Mouse (Mus musculus) liver, embryonic 14.5 days (tissue): ENCODE results near the gene Chchd10. TPM values are rescaled to one million over a fixed set of nuclear protein-coding genes. Genes with fewer than 3 reads are reported as not detected.
A peak's percentile ranks its signal among the peaks of the same experiment; 100 is the strongest.

Experiments used
- ATAC-seq: fragments of 200-750 bp; cut with Nextera tagmentation; 2 replicates; pipeline ENCODE4 v1.8.0; 2017; ENCODE audit warnings: moderate number of reproducible peaks, mild to moderate bottlenecking, moderate library complexity; ENCODE audit not compliant: insufficient read depth
- DNase-seq, 3 experiments: peaks; one replicate each; pipeline ENCODE4 v3.0.0-alpha.2; 2012 to 2013; ENCODE audit warnings: low read depth in 3 of 3, low spot score in 3 of 3
- H3K27ac ChIP-seq: fragments of 300-500 bp; sonication (generic); 2 replicates; pipeline ENCODE4 v1.5.1; 2014; ENCODE audit warnings: moderate library complexity, mild to moderate bottlenecking, control low read depth, inconsistent platforms
- H3K27me3 ChIP-seq: fragments of 300-500 bp; sonication (generic); 2 replicates; pipeline ENCODE4 v1.6.1; 2014; ENCODE audit warnings: mild to moderate bottlenecking, low read length, moderate library complexity; ENCODE audit not compliant: control insufficient read depth, insufficient read depth
- H3K36me3 ChIP-seq: fragments of 300-500 bp; sonication (generic); replicated peaks from 2 replicates; pipeline ENCODE4 v1.6.1; 2014; ENCODE audit warnings: low read depth; ENCODE audit not compliant: control insufficient read depth, insufficient read depth
- H3K4me1 ChIP-seq, 2 experiments: fragments of 200-500 bp in 1 of 2; fragments of 300-500 bp in 1 of 2; sonication (generic) in 1 of 2; replicated peaks; 2 replicates each; pipeline ENCODE4 v1.6.1; 2012 to 2014; ENCODE audit warnings: antibody characterized with exemption in 1 of 2, inconsistent platforms in 1 of 2, low read length in 1 of 2; ENCODE audit not compliant: control insufficient read depth in 2 of 2, insufficient read depth in 2 of 2
- H3K4me2 ChIP-seq: fragments of 300-500 bp; sonication (generic); 2 replicates; pipeline ENCODE4 v1.6.1; 2014; ENCODE audit warnings: low read depth, mild to moderate bottlenecking, control low read depth, moderate library complexity
- H3K4me3 ChIP-seq, 2 experiments: fragments of 200-500 bp in 1 of 2; fragments of 300-500 bp in 1 of 2; sonication (generic) in 1 of 2; 2 replicates each; pipeline ENCODE4 v1.5.1; 2012 to 2014; ENCODE audit warnings: low read depth in 2 of 2, low read length in 2 of 2, mild to moderate bottlenecking in 2 of 2, control low read depth in 1 of 2, inconsistent platforms in 1 of 2, moderate library complexity in 1 of 2; ENCODE audit not compliant: insufficient read depth in 1 of 2
- H3K9ac ChIP-seq: fragments of 300-500 bp; sonication (generic); replicated peaks from 2 replicates; pipeline ENCODE4 v1.6.1; 2014; ENCODE audit warnings: mild to moderate bottlenecking, control low read depth, moderate library complexity
- H3K9me3 ChIP-seq: fragments of 300-500 bp; sonication (generic); 2 replicates; pipeline ENCODE4 v1.6.1; 2016; ENCODE audit warnings: low read length, mixed read lengths; ENCODE audit not compliant: control insufficient read depth
- CTCF ChIP-seq: IDR thresholded peaks from 2 replicates; pipeline ENCODE4 v1.5.1; 2016; ENCODE audit warnings: antibody characterized with exemption, low read depth, control low read depth
- EP300 ChIP-seq: IDR thresholded peaks from 2 replicates; pipeline ENCODE4 v1.6.1; 2016; ENCODE audit warnings: antibody characterized with exemption, low read depth
- WGBS: fragments of 180-500 bp; shearing (Covaris S2); extraction: QIAGEN DNeasy Blood & Tissue Kit; methylation state at CpG from one replicate; pipeline ENCODE4 v1.1.7; 2014; ENCODE audit not compliant: insufficient replicate concordance; 5-methylcytosine and 5-hydroxymethylcytosine counted together
- polyA plus RNA-seq, 2 experiments: library from polyadenylated mRNA; depleted of rRNA in 1 of 2; stranded (reverse) in 1 of 2; unstranded in 1 of 2; fragments of >200 nt; fragmentation: Nextera tagmentation in 1 of 2; extraction: Ambion mirVana in 1 of 2; gene quantifications; 2 replicates each; pipeline versions ENCODE4 v1.2.1 to v1.2.3; 2012 to 2014

Gene Chchd10
- polyA plus RNA-seq, 2 experiments, result 55.8 to 106 TPM

DNA sequence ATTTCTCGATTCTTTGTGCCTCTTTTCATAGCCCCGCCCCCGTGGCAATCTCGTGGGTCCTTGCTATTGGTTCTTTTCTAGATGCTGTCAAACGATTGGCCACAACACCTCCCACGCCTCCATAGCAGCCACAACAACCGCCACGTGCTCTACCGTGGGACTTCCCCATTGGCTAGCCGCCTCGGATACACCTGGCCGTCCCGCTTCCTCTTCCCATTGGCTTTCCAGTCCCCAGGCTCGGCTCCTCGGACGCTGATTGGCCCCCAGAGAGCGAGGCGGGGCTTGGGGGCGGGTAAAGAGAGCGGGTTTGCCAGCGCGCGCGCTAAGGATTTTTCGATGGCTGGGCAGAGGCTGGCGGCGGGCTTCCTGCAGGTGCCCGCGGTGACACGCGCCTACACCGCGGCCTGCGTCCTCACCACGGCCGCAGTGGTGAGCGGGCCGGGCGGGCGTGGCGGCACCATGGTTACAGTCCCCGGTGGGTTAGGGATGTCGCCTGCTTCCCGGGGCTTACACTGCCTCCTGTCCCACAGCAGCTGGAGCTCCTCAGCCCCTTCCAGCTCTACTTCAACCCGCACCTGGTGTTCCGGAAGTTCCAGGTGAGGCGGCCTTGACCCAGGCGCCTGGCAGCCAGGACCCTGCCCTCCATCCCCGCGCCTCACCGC, 39.7 kb upstream of the Chchd10 start, which contains the start of gene Derl3:
TSS of gene Derl3 (plus strand) at position 325 of the 662 bp plus-strand sequence.
- TF ChIP-seq EP300 (no peak), CTCF (no peak)
- Histone ChIP-seq H3K27ac (no peak within 1 kb of the TSS), H3K4me1 (peaks cover 0 to 3% of the 10 kb centered on the region in 2 experiments; a peak in 1 of 4 replicates), H3K4me3 (peak within 1 kb of the TSS; percentile 26 to 39), H3K9me3 (no peaks in the 10 kb centered on the region), H3K27me3 (no peaks in the 10 kb centered on the region), H3K9ac (no peak within 1 kb of the TSS; the same call in 1 of the 2 replicates), H3K36me3 (peaks cover 20% of the 10 kb centered on the region), H3K4me2 (peak within 1 kb of the TSS; percentile 68)
- ATAC-seq (peak; percentile 98), DNase-seq (peak; percentile 88 to 93 (median 90))
- 2% methylated on average over 51 of the region's 51 CpGs for whole genome bisulfite sequencing

- TF ChIP-seq EP300, result no peak
- TF ChIP-seq CTCF, result no peak
- no peak overlapping the region for H3K9ac ChIP-seq
- H3K36me3 ChIP-seq, result peaks cover 20% of the 10 kb centered on the region
- H3K4me2 ChIP-seq, result no peak overlapping the region
- no peaks in the 10 kb centered on the region for H3K9me3 ChIP-seq
- DNase-seq, result no peak
- no peaks in the 10 kb centered on the region for H3K27me3 ChIP-seq
- WGBS, result 64% methylated on average over 6 of the region's 6 CpGs
- no peak for ATAC-seq
- H3K4me3 ChIP-seq, result no peak overlapping the region
- H3K27ac ChIP-seq, result no peak overlapping the region
- H3K4me1 ChIP-seq, result peaks cover 0 to 3% of the 10 kb centered on the region in 2 experiments; a peak in 1 of 4 replicates
Measured at GRCm38 (mm10) chr10:75894601-75895000, 38.3 kb upstream of the Chchd10 start.

GRCm38 (mm10) chr10:75895730-75896129, 37.2 kb upstream of the Chchd10 start:
- 83% methylated on average over 5 of the region's 5 CpGs for WGBS
- DNase-seq (no peak), ATAC-seq (no peak)
- Histone ChIP-seq H3K27me3 (no peaks in the 10 kb centered on the region), H3K4me2 (no peak overlapping the region), H3K9me3 (no peaks in the 10 kb centered on the region), H3K4me1 (peaks cover 0 to 3% of the 10 kb centered on the region in 2 experiments; a peak in 1 of 4 replicates), H3K9ac (no peak overlapping the region), H3K27ac (no peak overlapping the region), H3K36me3 (peaks cover 22% of the 10 kb centered on the region), H3K4me3 (no peak overlapping the region)
- no peak for TF ChIP-seq EP300

DNA sequence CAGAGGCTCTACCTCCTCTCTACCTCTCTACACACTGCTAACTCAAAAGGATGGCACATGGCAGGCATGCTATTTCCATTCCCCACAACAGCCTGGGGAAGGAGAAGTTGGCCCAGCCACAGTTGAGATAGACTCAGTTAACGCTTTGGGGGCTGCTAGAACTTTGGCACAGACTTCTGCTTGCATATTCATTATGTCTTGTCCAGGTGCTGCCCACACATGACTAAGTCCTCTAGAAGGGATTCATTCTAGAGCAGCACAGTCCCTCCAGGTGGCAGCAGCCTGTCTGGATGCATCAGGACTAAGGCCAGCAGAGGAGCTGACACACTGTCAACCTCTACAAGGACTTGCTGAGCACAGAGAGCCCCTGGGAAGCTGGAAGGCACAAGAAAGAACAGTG, 36.7 kb upstream of the Chchd10 start:
- Histone ChIP-seq H3K27me3 (no peaks in the 10 kb centered on the region), H3K9me3 (no peaks in the 10 kb centered on the region), H3K4me1 (peaks cover 0 to 3% of the 10 kb centered on the region in 2 experiments; a peak in 1 of 4 replicates), H3K27ac (no peak overlapping the region), H3K9ac (no peak overlapping the region), H3K36me3 (peaks cover 22% of the 10 kb centered on the region), H3K4me2 (no peak overlapping the region), H3K4me3 (no peak overlapping the region)
- TF ChIP-seq EP300 (no peak), CTCF (no peak)
- no peak for DNase-seq
- no peak for ATAC-seq
- WGBS, result 90% methylated on average over 1 of the region's 1 CpGs

GRCm38 (mm10) chr10:75897373-75897772, 35.6 kb upstream of the Chchd10 start:
- peaks cover 0 to 3% of the 10 kb centered on the region in 2 experiments; a peak in 1 of 4 replicates for H3K4me1 ChIP-seq
- no peaks in the 10 kb centered on the region for H3K27me3 ChIP-seq
- ATAC-seq (no peak), DNase-seq (peak in 1 of 3 experiments; percentile 36)
- no peak overlapping the region for H3K4me2 ChIP-seq
- TF ChIP-seq EP300 (no peak), CTCF (peak; percentile 87)
- 48% methylated on average over 6 of the region's 6 CpGs for WGBS
- H3K4me3 ChIP-seq, result no peak overlapping the region
- H3K36me3 ChIP-seq, result peaks cover 28% of the 10 kb centered on the region
- no peak overlapping the region for H3K27ac ChIP-seq
- no peaks in the 10 kb centered on the region for H3K9me3 ChIP-seq
- no peak overlapping the region for H3K9ac ChIP-seq
